25 mouse cellular contexts compared by ENCODE assay signal in the genomic region with DNA sequence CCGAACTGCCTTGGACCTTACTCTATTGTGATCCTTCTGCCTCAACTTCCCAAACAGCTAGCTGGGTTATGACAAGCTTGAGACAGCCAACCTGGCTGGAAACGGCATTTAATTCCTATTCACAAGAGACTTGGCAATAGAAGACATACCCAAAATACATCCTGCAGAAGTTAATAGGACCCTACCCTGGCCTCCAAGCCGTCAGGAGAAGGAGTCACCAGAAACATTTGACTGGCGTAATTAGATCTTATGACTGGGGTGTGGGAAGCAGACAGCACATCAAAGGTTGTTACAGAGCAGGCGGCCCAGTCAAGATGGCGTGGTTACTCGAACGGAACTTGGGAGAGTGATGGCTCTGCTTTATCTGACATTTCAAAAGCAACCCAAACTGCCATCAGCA. TPM values are rescaled to one million over a fixed set of nuclear protein-coding genes. Genes with fewer than 3 reads are reported as not detected.
DNase-seq lines count a peak whose midpoint lies in the region; ATAC-seq and TF ChIP-seq lines count a peak whose summit lies in the region.
"Had no signal": no experiment of that assay in that cellular context is flagged by ENCODE, and none has a peak within 500 bp of the region (broad histone marks: within the 10 kb centered on the region; RNA-seq: fewer than 3 reads in every experiment).

No protein-coding gene starts in this region.

- no peak for ATAC-seq in kidney, embryonic 15.5 days (replicated peaks; ENCODE audit: low FRiP score)
- no peak for ATAC-seq in liver, embryonic 12.5 days
- ATAC-seq in forebrain, embryonic 15.5 days (replicated peaks) = no peak
- ATAC-seq: forebrain, embryonic 14.5 days; hindbrain, postnatal 0 days; intestine, embryonic 16.5 days; midbrain, embryonic 16.5 days had no signal

- H3K4me1 ChIP-seq in kidney, embryonic 15.5 days = peaks cover 30% of the 10 kb centered on the region
- H3K4me1 ChIP-seq in E14TG2a.4 (replicated peaks; ENCODE audit: low read depth, low read length) (peaks cover 67% of the 10 kb centered on the region), ES-Bruce4 (ENCODE audit: control insufficient read depth, insufficient read depth, low read length) (peaks cover 2% of the 10 kb centered on the region)
- peaks cover 64% of the 10 kb centered on the region for H3K4me1 ChIP-seq in liver, embryonic 12.5 days
- peaks cover 16% of the 10 kb centered on the region for H3K4me1 ChIP-seq in forebrain, embryonic 15.5 days
- peaks cover 38% of the 10 kb centered on the region for H3K4me1 ChIP-seq in forebrain, embryonic 10.5 days

- WGBS in kidney, embryonic 15.5 days = 43% methylated on average over 8 of the region's 8 CpGs
- WGBS in liver, embryonic 12.5 days (ENCODE audit: insufficient replicate concordance) = 36% methylated on average over 8 of the region's 8 CpGs
- WGBS in forebrain, embryonic 15.5 days = 78% methylated on average over 8 of the region's 8 CpGs
- 86% methylated on average over 8 of the region's 8 CpGs for WGBS in forebrain, embryonic 10.5 days

- no peak for DNase-seq in kidney, postnatal 25 days
- DNase-seq in forebrain, embryonic 10.5 days (ENCODE audit: extremely low spot score, low spot score) = no peak
- DNase-seq in left cerebral cortex, postnatal 10 days (ENCODE audit: extremely low spot score in 1 of 2, low spot score in 2 of 2) = no peak
- DNase-seq: adrenal gland, adult 2 months; cerebellum, adult 11-12 months; cerebellum, postnatal 25 days; gastrocnemius, postnatal 10 days; lung, postnatal 4 days; thymus, postnatal 25 days had no signal

- no peaks in the 10 kb centered on the region for H3K27me3 ChIP-seq in kidney, embryonic 15.5 days
- H3K27me3 ChIP-seq in E14TG2a.4 (ENCODE audit: insufficient read depth, low read length) (no peaks in the 10 kb centered on the region), ES-Bruce4 (ENCODE audit: control insufficient read depth, insufficient read depth, low read length, poor library complexity, severe bottlenecking) (no peaks in the 10 kb centered on the region)
- no peaks in the 10 kb centered on the region for H3K27me3 ChIP-seq in liver, embryonic 12.5 days (replicated peaks)
- no peaks in the 10 kb centered on the region for H3K27me3 ChIP-seq in forebrain, embryonic 15.5 days
- H3K27me3 ChIP-seq in forebrain, embryonic 10.5 days (ENCODE audit: poor library complexity, severe bottlenecking) = no peaks in the 10 kb centered on the region
- H3K27me3 ChIP-seq: embryonic facial prominence, embryonic 12.5 days; heart, embryonic 15.5 days; lung, embryonic 15.5 days; stomach, embryonic 15.5 days had no signal

- no peaks in the 10 kb centered on the region for H3K36me3 ChIP-seq in kidney, embryonic 15.5 days
- H3K36me3 ChIP-seq in E14TG2a.4 (ENCODE audit: insufficient read depth, low read length) (peaks cover 27% of the 10 kb centered on the region), ES-Bruce4 (ENCODE audit: control insufficient read depth, insufficient read depth, low read length, poor library complexity, severe bottlenecking) (peaks cover 5% of the 10 kb centered on the region; the same call in 1 of the 2 replicates)
- peaks cover 8% of the 10 kb centered on the region; the same call in 1 of the 2 replicates for H3K36me3 ChIP-seq in liver, embryonic 12.5 days
- no peaks in the 10 kb centered on the region for H3K36me3 ChIP-seq in forebrain, embryonic 15.5 days
- H3K36me3 ChIP-seq in forebrain, embryonic 10.5 days (replicated peaks) = no peaks in the 10 kb centered on the region
- H3K36me3 ChIP-seq: embryonic facial prominence, embryonic 12.5 days; heart, embryonic 15.5 days; hindbrain, embryonic 10.5 days; lung, embryonic 15.5 days; midbrain, embryonic 10.5 days; stomach, embryonic 15.5 days had no signal

- intact Hi-C loops in left cerebral cortex, postnatal 10 days (cut with DNase I) = no loop called here

- H3K27ac ChIP-seq in kidney, embryonic 15.5 days = no peak overlapping the region
- H3K27ac ChIP-seq in ES-Bruce4 (ENCODE audit: insufficient read depth, low read length) = peak overlapping the region; percentile 99
- H3K27ac ChIP-seq in liver, embryonic 12.5 days = peak overlapping the region; percentile 95
- no peak overlapping the region for H3K27ac ChIP-seq in forebrain, embryonic 15.5 days (replicated peaks)
- H3K27ac ChIP-seq in forebrain, embryonic 10.5 days = no peak overlapping the region
- H3K27ac ChIP-seq: embryonic facial prominence, embryonic 12.5 days; heart, embryonic 15.5 days; hindbrain, embryonic 10.5 days; hindbrain, postnatal 0 days; lung, embryonic 15.5 days; midbrain, embryonic 10.5 days; stomach, embryonic 15.5 days had no signal

- H3K4me3 ChIP-seq in kidney, embryonic 15.5 days (replicated peaks) = no peak overlapping the region
- peak overlapping the region; percentile 91 for H3K4me3 ChIP-seq in E14TG2a.4 (replicated peaks; ENCODE audit: low read length)
- H3K4me3 ChIP-seq in ES-Bruce4 (ENCODE audit: low read depth, low read length) = no peak overlapping the region
- peak overlapping the region; percentile 84 for H3K4me3 ChIP-seq in liver, embryonic 12.5 days
- H3K4me3 ChIP-seq in forebrain, embryonic 15.5 days = no peak overlapping the region
- H3K4me3 ChIP-seq in forebrain, embryonic 10.5 days = no peak overlapping the region
- H3K4me3 ChIP-seq: embryonic facial prominence, embryonic 12.5 days; heart, embryonic 15.5 days; hindbrain, embryonic 10.5 days; lung, embryonic 15.5 days; midbrain, embryonic 10.5 days; myocyte; stomach, embryonic 15.5 days had no signal

- TF ChIP-seq CTCF in E14TG2a.4 (conservative IDR thresholded peaks at IDR 0.05; ENCODE audit: low read length) = no peak
- TF ChIP-seq CTCF in ES-Bruce4 (IDR thresholded peaks at IDR 0.05; ENCODE audit: low read depth, low read length) = no peak

- H3K9me3 ChIP-seq in kidney, embryonic 15.5 days (replicated peaks) = no peaks in the 10 kb centered on the region
- H3K9me3 ChIP-seq in E14TG2a.4 (ENCODE audit: low read length) (no peaks in the 10 kb centered on the region), ES-Bruce4 (replicated peaks; ENCODE audit: control insufficient read depth, insufficient read depth, low read length, poor library complexity, severe bottlenecking) (no peaks in the 10 kb centered on the region)
- H3K9me3 ChIP-seq in liver, embryonic 12.5 days (replicated peaks) = no peaks in the 10 kb centered on the region
- no peaks in the 10 kb centered on the region for H3K9me3 ChIP-seq in forebrain, embryonic 15.5 days
- no peaks in the 10 kb centered on the region for H3K9me3 ChIP-seq in forebrain, embryonic 10.5 days
- H3K9me3 ChIP-seq: embryonic facial prominence, embryonic 12.5 days; heart, embryonic 15.5 days; hindbrain, embryonic 10.5 days; lung, embryonic 15.5 days; midbrain, embryonic 10.5 days; stomach, embryonic 15.5 days had no signal

- H3K9ac ChIP-seq in kidney, embryonic 15.5 days = no peak overlapping the region
- peak overlapping the region; percentile 93 for H3K9ac ChIP-seq in ES-Bruce4 (ENCODE audit: low read depth, poor library complexity, severe bottlenecking)
- H3K9ac ChIP-seq in liver, embryonic 12.5 days = peak overlapping the region; percentile 95
- no peak overlapping the region for H3K9ac ChIP-seq in forebrain, embryonic 15.5 days (replicated peaks)
- H3K9ac ChIP-seq: embryonic facial prominence, embryonic 12.5 days; heart, embryonic 15.5 days; lung, embryonic 15.5 days; stomach, embryonic 15.5 days had no signal

- TF ChIP-seq EP300 in ES-Bruce4 (IDR thresholded peaks at IDR 0.05; ENCODE audit: insufficient read depth, low read depth, low read length) = no peak

- H3K4me2 ChIP-seq in kidney, embryonic 15.5 days = peak overlapping the region; percentile 19
- peak overlapping the region; percentile 82 for H3K4me2 ChIP-seq in liver, embryonic 12.5 days
- H3K4me2 ChIP-seq in forebrain, embryonic 15.5 days (replicated peaks) = no peak overlapping the region
- H3K4me2 ChIP-seq: embryonic facial prominence, embryonic 12.5 days; lung, embryonic 15.5 days had no signal

- no peak for TF ChIP-seq POLR2A in ES-Bruce4 (IDR thresholded peaks at IDR 0.05; ENCODE audit: insufficient read depth, low read length)

RNA-seq across cellular contexts. Expression of gene Med21, which starts 10.5 kb away (rescaled TPM):
- polyA plus RNA-seq in kidney, embryonic 15.5 days (2015; fragmentation: Nextera tagmentation; extraction: Ambion mirVana) = 137 and 154 TPM in 2 replicates
- polyA plus RNA-seq in ES-Bruce4 (2011; ENCODE audit: insufficient read depth, insufficient read length, low read depth, missing spikeins) = 81.7 and 92.1 TPM in 2 replicates
- polyA plus RNA-seq in liver, embryonic 12.5 days (2016; fragmentation: Nextera tagmentation; extraction: Ambion mirVana) = 72.8 and 77.8 TPM in 2 replicates
- polyA plus RNA-seq in forebrain, embryonic 15.5 days (2015; fragmentation: Nextera tagmentation; extraction: Ambion mirVana) = 107 and 114 TPM in 2 replicates
- 128 and 133 TPM in 2 replicates for polyA plus RNA-seq in forebrain, embryonic 10.5 days (2016; fragmentation: Nextera tagmentation; extraction: Ambion mirVana)
- total RNA-seq in left cerebral cortex, postnatal 10 days (2021) = 10 to 100 TPM; 39.2 to 44.9 TPM

RNA-seq across cellular contexts. Expression of gene Tm7sf3, which starts 10.8 kb away (rescaled TPM):
- polyA plus RNA-seq in kidney, embryonic 15.5 days (2015; fragmentation: Nextera tagmentation; extraction: Ambion mirVana) = 36.5 and 37.0 TPM in 2 replicates
- 39.1 and 46.1 TPM in 2 replicates for polyA plus RNA-seq in ES-Bruce4 (2011; ENCODE audit: insufficient read depth, insufficient read length, low read depth, missing spikeins)
- polyA plus RNA-seq in liver, embryonic 12.5 days (2016; fragmentation: Nextera tagmentation; extraction: Ambion mirVana) = 40.5 TPM in 2 replicates
- polyA plus RNA-seq in forebrain, embryonic 15.5 days (2015; fragmentation: Nextera tagmentation; extraction: Ambion mirVana) = 31.9 and 32.7 TPM in 2 replicates
- polyA plus RNA-seq in forebrain, embryonic 10.5 days (2016; fragmentation: Nextera tagmentation; extraction: Ambion mirVana) = 25.7 and 28.0 TPM in 2 replicates
- 10 to 100 TPM; 31.7 to 33.6 TPM for total RNA-seq in left cerebral cortex, postnatal 10 days (2021)

RNA-seq across cellular contexts. Expression of gene Ints13, which starts 54.2 kb away (rescaled TPM):
- 82.7 and 87.4 TPM in 2 replicates for polyA plus RNA-seq in kidney, embryonic 15.5 days (2015; fragmentation: Nextera tagmentation; extraction: Ambion mirVana)
- 106 and 118 TPM in 2 replicates for polyA plus RNA-seq in ES-Bruce4 (2011; ENCODE audit: insufficient read depth, insufficient read length, low read depth, missing spikeins)
- polyA plus RNA-seq in liver, embryonic 12.5 days (2016; fragmentation: Nextera tagmentation; extraction: Ambion mirVana) = 50.9 and 52.2 TPM in 2 replicates
- 67.1 and 68.0 TPM in 2 replicates for polyA plus RNA-seq in forebrain, embryonic 15.5 days (2015; fragmentation: Nextera tagmentation; extraction: Ambion mirVana)
- 92.7 and 94.3 TPM in 2 replicates for polyA plus RNA-seq in forebrain, embryonic 10.5 days (2016; fragmentation: Nextera tagmentation; extraction: Ambion mirVana)
- total RNA-seq in left cerebral cortex, postnatal 10 days (2021) = 10 to 100 TPM; 29.4 to 34.4 TPM

RNA-seq across cellular contexts. Expression of gene Fgfr1op2, which starts 54.8 kb away (rescaled TPM):
- 85.5 and 87.8 TPM in 2 replicates for polyA plus RNA-seq in kidney, embryonic 15.5 days (2015; fragmentation: Nextera tagmentation; extraction: Ambion mirVana)
- polyA plus RNA-seq in ES-Bruce4 (2011; ENCODE audit: insufficient read depth, insufficient read length, low read depth, missing spikeins) = 56.7 and 71.5 TPM in 2 replicates
- polyA plus RNA-seq in liver, embryonic 12.5 days (2016; fragmentation: Nextera tagmentation; extraction: Ambion mirVana) = 103 and 107 TPM in 2 replicates
- 53.8 and 55.8 TPM in 2 replicates for polyA plus RNA-seq in forebrain, embryonic 15.5 days (2015; fragmentation: Nextera tagmentation; extraction: Ambion mirVana)
- polyA plus RNA-seq in forebrain, embryonic 10.5 days (2016; fragmentation: Nextera tagmentation; extraction: Ambion mirVana) = 81.8 and 82.8 TPM in 2 replicates
- total RNA-seq in left cerebral cortex, postnatal 10 days (2021) = 10 to 100 TPM; 47.2 to 50.3 TPM

Comparison
In these comparisons a context has a peak if more than half of its experiments do, and no peak if none do; other contexts are left out.
1. H3K27ac ChIP-seq: peak in ES-Bruce4 (single experiment) and liver, embryonic 12.5 days (single experiment); none in kidney, embryonic 15.5 days (single experiment), forebrain, embryonic 15.5 days (single experiment) and forebrain, embryonic 10.5 days (single experiment).
2. H3K4me3 ChIP-seq: peak in E14TG2a.4 (single experiment) and liver, embryonic 12.5 days (single experiment); none in kidney, embryonic 15.5 days (single experiment), ES-Bruce4 (single experiment), forebrain, embryonic 15.5 days (single experiment) and forebrain, embryonic 10.5 days (single experiment).
3. H3K9ac ChIP-seq: peak in ES-Bruce4 (single experiment) and liver, embryonic 12.5 days (single experiment); none in kidney, embryonic 15.5 days (single experiment) and forebrain, embryonic 15.5 days (single experiment).